Mouse (Mus musculus) inflammation-experienced regulatory T-cells, adult 6 months (primary cell): ENCODE data around the gene Hspb7. TPM values are rescaled to one million over a fixed set of nuclear protein-coding genes. Genes with fewer than 3 reads are reported as not detected.
A peak's percentile ranks its signal among the peaks of the same experiment; 100 is the strongest.

ENCODE experiments used
- ATAC-seq: one replicate; pipeline ENCODE4 v1.8.0; 2017
- polyA plus RNA-seq, 3 experiments: library from polyadenylated mRNA; unstranded; fragments of 100-300 nt; shearing (Covaris generic); gene quantifications; one replicate each; pipeline ENCODE4 v1.2.1; 2017

The Hspb7 gene
- not detected for polyA plus RNA-seq

DNA sequence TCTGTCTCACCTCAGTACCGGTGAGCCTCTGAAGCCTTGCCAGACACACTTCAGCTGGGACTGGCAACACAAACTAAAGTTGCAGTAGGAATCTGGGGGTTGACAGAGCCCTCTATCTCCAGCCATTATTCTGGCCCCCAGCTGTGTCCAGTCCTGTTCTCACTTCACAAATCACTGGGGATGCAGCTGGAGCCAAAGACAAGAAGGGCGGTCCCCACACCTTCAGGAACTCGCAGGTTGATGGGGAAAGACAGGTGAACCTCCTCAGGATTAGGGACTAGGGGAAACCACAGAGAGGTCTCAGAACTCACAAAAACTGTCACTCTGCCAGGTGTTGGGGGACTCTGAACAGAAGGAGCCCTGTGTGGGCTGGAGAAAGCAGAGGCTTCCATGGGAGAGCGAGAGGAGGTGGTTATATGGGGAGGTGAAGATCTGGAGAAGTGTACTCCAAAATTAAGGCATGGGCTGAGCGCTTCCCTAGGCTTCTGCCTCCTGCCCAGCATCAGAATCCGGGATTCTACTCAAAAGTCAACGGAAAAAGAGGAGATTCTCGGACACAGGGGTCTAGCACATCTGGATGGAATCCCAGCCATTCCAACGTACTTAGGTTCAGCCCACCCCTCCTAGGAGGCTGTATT is at the start of gene Hspb7:
Gene Hspb7, plus strand, starts transcription at position 588 of the 638 bp plus-strand sequence.
- ATAC-seq = no peak

DNA sequence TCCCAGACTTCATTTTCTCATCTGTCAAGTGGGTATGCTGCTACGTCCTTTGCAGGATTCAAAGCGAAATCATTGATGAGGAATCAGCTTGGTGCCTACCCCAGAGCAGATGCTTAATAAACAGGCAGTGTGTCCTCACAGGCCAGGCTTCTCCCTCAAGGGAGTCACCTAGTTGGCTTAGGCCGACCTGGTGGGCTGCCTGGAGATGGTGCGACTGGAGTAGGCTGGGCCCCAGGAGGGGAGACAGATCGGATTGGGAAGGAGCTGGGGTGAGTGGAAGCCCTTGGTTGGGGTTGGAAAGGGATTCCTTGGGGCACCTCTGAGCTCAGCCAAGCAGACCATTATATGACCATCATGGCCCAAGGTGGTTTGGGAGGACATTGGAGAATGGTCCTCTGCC is 48.2 kb upstream of the Hspb7 start:
- no peak for ATAC-seq

GRCm38 (mm10) chr4:141379674-141380073 is 40.9 kb upstream of the Hspb7 start:
- no peak for ATAC-seq

DNA sequence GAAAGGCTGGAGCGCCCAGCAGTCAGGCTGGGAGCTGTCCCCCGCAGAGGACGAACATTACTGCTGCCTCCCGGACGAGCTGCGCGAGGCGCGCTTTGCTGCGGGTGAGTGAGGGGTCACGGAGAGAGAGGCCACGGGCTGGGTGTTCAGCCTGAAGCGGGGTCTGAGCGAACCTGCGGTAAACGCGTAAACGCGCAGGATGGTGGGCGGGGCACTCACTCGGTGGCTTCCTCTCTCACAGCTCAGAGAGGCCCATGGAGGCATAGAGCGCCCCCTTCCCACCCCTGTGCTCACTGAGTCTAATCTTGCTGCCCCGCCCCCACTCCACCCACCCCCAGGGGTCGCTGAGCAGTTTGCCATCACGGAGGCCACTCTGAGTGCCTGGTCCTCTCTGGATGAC is 38.2 kb upstream of the Hspb7 start:
- no peak for ATAC-seq

GRCm38 (mm10) chr4:141385275-141385674 is 35.3 kb upstream of the Hspb7 start:
- peak; percentile 28 for ATAC-seq

DNA sequence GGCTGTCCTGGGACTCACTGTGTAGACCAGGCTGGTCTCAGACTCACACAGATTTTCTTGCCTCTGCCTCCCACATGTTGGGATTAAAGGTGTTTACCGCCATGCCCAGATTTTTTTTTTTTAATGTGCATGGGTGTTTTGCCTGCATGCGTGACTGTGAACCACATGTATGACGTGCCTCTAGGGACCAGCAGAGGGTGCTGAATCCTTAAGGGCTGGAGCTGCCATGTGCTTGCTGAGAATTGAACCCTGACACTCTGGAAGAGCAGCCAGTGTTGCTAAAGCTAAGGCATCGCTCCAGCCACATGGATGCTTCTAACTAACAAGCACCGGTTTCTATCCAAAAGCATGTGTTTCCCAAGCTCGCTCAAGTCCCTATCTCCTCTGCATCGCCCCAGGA is 34.4 kb upstream of the Hspb7 start:
- ATAC-seq = no peak

DNA sequence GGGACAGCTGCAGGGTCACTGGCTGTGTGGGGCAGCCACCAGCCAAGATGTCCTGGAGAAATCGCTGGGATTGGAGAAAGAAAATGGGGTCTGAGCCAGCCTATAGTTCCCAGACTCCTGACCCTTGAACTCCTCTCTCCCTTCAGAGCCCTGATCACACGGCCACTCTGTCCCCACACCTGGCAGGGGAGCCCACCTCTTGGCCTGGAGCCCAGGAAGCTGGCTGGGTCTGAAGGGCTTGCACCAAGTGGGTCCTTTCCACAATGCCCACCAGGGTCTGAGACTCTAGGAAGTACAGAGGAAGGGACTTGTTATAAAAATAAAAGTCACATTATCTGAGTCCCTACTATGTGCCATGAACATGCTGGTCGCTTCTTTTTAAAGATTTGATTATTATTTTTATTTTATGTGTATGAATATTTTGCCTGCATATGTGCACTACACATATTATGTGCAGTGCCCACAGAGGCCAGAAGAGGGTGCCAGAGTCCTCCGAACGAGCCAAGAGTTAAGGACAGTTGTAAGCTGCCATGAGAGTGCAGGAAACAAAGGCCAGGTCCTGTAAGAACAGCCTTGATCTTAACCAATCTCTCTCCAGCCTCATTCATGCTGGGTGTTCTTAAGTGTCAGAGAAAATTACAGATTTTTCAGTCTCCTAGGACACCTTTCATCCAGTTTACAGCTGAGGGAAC is 33.3 kb upstream of the Hspb7 start:
- ATAC-seq = peak; percentile 67

GRCm38 (mm10) chr4:141387933-141388332 is 32.6 kb upstream of the Hspb7 start:
- no peak for ATAC-seq

GRCm38 (mm10) chr4:141389366-141390150 is 31.0 kb upstream of the Hspb7 start:
- no peak for ATAC-seq

GRCm38 (mm10) chr4:141391293-141391692 is 29.3 kb upstream of the Hspb7 start:
- ATAC-seq = no peak

- ATAC-seq = no peak
Measured at GRCm38 (mm10) chr4:141394751-141395150, 25.8 kb upstream of the Hspb7 start.

- no peak for ATAC-seq
Measured at GRCm38 (mm10) chr4:141397861-141398260, 22.7 kb upstream of the Hspb7 start.

- ATAC-seq = no peak
Measured at GRCm38 (mm10) chr4:141398545-141398944, 22.0 kb upstream of the Hspb7 start, which contains the start of gene Clcnka. Gene Clcnka, minus strand, starts transcription at chr4:141398724.

DNA sequence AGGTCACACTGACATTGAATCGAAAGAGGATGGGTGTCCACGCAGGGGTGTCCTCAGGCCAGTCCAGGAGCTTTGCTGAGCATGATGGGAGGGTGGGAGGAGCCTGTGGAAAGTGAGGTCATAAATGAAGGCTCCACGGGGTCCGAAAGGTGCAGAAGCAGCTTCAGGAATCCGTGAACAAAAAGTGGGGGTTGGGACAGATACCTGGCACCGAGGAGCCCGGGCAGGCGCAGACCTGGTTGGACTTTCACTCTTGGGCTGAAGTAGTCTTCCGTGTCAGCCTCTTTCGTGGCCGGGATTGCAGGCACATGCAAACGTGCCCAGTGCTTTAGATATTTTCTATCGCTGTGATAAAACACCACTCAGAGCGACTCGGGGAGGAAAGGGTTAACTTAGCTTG is 20.4 kb upstream of the Hspb7 start:
- no peak for ATAC-seq

DNA sequence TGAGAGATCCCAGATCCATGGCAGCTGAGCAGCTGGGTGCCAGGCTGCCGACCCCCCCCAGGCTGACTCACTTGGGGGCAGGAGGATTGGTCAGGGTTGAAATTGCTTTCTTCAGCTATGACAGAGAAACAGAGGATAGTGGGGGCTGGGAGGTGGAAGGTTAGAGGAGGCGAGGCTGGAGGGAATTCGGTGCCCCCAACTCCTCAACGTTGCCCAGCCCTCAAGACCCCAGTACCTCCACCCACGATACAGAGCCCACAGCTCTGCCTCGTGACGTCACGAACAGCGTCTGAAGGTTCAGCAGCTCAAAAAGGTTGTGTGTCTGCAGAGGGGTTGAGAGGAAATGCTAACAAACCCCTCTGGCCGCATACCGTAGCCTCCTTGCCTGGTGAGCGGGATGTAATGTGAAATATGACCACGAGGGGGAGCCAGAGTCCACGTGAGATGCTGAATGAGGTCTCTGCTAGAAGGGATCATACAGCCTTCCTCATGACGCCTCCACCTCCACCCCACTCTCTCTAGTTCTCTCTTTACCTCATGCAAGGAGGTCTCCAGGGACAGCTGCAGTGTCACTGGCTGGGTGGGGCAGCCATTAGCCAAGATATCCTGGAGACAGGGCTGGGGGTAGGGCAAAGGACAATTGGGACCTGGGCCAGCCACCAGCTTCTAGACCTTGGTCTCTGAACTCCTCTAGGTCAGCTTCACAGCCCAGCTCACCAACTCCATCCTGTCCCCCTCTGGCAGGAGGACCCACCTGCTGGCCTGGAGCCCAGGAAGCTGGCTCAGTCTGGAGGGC is 15.9 kb upstream of the Hspb7 start:
- ATAC-seq = peak; percentile 73

GRCm38 (mm10) chr4:141405314-141405622 is 15.3 kb upstream of the Hspb7 start:
- no peak for ATAC-seq

GRCm38 (mm10) chr4:141406516-141407299 is 13.9 kb upstream of the Hspb7 start:
- ATAC-seq = no peak

DNA sequence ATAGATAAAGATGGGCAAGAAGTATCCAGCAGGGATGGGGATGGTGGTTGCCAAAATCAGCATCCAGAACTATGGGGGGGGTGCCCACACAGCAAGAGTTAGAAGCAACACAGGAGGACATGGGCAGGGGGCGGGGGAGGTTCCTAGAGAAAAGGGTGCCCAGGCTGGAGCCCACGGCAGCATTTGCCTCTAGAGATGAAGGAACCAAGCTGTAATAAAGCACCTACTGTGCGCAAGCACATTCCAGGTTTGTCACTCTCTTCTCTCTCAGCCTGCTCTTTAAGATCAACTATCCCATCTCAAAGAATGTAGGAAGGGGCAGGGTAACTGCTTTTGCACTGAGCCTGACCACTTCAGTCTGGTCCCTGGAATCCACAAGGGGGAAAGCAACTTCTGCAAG is 12.0 kb upstream of the Hspb7 start:
- no peak for ATAC-seq

DNA sequence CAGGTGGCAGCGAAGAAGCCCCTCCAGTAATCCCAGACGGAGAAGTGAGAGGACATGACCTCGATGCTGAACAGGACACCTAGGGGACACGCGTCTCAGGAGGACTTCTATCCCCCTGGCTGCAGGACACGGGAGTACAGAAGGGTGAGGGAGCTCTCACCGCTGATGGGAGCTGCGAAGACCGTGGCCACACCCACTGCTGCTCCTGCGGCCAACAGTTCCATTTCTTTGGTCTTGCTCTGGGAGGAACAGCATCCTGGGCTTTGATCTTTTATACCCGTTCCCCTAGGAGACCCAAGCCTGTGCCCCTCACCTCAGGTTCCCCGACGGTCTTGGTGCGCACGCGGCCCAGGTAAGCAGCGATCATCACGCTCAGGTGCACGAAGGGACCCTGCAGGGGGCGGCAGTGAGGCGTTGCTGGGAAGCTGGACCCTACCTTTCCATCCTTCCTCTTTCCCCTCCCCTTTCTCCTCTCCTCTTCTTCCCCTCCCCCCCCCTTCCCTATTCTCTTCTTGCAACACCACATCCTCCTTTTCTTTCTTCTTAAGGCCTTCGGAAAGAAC is 9.1 kb upstream of the Hspb7 start:
- no peak for ATAC-seq

- ATAC-seq = no peak
Measured at GRCm38 (mm10) chr4:141415924-141416323, 4.7 kb upstream of the Hspb7 start, which contains the start of gene Clcnkb. Gene Clcnkb, minus strand, starts transcription at chr4:141416014.

GRCm38 (mm10) chr4:141419398-141420191 is 984 bp upstream of the Hspb7 start:
- ATAC-seq = peak; percentile 52
